Mouse (Mus musculus) lung, postnatal 25 days (tissue): Measurements from ENCODE around the gene Ccdc88b.

ENCODE experiments used
- DNase-seq: peaks from one replicate; pipeline ENCODE4 v3.0.0; 2022; ENCODE audit warnings: low spot score

The Ccdc88b gene

DNA sequence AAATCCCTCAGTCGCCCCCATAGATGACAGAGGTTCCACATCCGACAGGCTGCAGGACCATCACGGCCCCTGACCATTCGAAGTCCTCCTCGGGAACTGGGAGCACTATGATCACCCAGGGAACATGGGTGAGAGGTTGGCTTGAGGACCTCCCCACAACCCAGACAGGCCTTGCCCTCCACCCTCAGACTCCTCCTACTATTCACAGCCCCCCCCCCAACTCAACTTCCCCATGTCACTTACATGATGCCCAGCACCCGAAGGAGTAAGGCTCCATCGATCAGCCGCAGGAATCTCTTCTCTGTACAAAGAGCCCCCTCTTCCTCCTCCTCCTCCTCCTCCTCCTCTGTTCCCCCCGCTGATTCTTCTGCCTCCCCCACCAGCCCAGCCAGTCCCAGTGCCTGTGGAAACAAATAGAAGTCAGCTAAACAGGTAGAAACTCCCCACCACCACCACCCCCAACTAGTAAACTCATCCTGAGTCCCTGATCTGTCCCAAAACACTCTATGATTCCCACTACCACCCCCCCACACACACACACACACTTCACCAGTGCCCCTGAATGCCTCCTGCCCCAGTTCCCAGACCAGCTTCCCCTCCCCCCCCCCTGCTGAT lies 513 bp downstream of the Ccdc88b start:
- DNase-seq = no peak

GRCm38 (mm10) chr19:6857003-6857360 lies 1.0 kb downstream of the Ccdc88b start:
- DNase-seq = no peak

- no peak for DNase-seq
Observed at GRCm38 (mm10) chr19:6856281-6857002, 1.6 kb downstream of the Ccdc88b start.

DNA sequence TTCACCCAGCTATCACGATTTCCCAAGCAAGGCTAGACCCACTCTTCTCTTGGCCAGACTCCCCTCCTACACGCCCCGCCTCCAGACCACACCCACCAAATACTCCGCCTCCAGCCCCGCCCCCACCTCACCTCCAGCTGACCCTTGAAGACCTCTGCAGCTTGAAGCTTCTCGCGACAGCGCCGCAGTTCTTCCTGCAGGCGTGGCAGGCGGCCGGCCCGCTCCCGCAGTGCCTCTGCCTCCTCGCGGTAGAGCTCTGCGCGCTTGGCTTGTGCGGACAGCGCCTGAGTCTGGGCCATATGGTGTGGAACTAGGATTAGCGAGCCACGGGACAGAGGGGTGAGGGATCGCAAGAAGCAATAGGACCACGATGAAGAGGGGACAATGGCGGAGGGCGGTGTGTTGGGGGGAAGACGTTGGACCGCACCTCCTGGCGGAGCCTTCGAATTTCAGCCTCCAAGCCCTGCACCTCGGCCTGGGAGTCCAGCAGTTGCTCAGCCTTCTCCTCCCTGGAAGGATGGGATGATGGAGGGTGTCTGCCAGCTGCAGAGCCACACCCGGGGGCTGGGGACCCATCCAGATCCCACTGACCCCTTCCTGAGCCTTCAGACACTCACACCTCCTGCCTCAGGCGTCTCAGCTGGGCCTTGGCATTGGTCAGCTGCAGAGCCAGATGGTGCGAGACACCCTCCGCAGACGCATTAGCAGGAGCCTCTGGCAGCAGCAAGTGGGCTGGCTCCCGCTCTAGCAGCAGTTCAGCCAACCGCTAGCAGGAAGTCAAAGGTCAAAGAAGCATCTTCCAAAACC lies 2.6 kb downstream of the Ccdc88b start:
- no peak for DNase-seq

DNA sequence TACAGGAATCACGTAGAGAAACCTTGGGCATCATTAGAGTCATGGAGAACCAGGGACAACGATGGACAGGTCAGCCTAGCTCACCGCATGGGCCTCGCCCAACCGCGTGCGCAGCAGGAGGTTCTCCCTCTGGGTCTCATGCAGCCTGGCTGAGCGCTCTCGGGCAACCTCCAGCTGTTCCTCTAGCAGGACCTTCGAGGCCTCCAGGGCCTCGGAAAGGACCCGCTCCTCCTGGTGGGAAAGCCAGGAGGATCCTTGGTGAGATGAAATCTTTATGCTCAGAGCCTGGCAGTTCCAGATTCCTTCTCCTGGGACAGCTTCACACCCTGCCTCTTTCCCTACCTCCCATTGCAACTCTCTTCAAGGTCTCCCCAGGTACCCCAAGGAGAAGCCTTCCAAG lies 3.4 kb downstream of the Ccdc88b start:
- no peak for DNase-seq

DNA sequence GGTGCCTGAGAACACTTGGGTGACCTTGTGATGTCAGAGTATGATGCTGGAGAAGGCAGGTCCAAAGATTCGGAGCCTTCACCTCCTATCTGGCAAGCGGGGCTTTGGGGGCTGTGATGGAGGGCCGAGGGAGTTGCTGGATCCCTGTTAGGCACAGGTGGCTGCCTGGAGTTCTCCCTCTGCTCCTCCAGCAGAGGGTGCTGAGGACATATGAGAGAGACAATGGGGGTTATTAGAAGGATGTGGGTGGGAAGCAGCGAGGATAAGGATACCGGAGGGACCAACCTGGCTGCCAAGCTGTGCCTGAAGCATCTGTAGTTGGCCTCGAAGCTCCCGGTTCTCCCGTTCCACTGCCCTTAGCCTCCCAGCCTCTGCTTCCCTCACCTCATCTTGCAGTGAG lies 4.1 kb downstream of the Ccdc88b start:
- no peak for DNase-seq

- no peak for DNase-seq
Observed at GRCm38 (mm10) chr19:6852393-6853305, 5.4 kb downstream of the Ccdc88b start.

DNA sequence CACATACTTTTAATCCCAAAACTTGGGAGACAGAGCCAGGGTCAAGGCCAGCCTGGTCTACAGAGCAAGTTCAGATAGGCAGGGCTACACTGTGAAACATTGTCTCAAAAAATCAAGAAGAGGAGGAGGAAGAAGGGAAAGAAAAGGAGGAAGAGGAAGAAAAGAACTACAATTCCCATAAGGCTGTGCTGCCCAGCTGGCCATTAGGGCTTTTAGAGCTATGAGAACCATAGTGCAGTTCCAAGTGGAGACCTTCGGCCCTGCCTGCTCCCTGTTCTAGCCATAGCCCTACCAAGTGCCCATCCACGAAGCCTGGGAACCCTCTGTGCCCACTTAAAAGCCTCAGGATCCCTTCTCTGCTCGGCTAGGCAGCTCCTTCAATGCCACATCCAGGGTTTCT lies 6.5 kb downstream of the Ccdc88b start:
- no peak for DNase-seq

GRCm38 (mm10) chr19:6849506-6850068 lies 8.4 kb downstream of the Ccdc88b start:
- no peak for DNase-seq

- DNase-seq = no peak
Observed at GRCm38 (mm10) chr19:6847841-6848517, 10.0 kb downstream of the Ccdc88b start.

- DNase-seq = no peak
Observed at GRCm38 (mm10) chr19:6846050-6846449, 12.0 kb downstream of the Ccdc88b start.

DNA sequence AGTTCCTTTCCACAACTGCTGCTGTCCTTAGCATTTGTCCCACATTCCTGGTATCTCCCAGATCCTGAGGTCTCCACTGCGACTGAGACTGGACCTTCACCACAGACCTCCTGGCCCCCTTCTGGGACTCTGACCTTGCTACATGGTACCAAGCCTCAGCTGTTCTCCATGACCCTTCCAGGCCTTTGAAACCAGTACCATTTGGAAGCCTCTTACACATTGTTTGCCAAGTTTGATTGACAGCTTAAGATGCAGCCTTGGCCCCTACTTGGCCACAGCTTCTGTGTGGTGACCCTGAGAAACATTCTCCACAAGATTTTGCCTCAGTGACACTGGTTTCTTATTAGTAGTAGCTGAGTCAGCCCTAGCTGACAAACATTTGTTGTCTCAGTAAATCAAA lies 15.7 kb downstream of the Ccdc88b start:
- no peak for DNase-seq

DNA sequence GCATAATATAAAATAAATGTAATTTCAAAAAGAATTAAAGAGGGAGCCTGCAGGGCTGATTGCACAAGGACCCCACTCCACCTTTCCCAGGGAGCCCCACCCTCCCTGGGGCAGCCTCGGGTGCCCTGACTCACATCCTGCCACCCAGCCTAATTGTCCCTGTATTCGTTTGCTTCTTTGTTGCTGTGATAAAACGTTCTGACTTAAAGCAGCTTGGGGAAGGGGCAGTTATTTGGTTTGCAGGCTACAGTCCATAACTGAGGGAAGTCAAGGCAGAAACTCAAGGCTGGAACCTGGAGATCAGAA lies 16.8 kb downstream of the Ccdc88b start:
- no peak for DNase-seq

GRCm38 (mm10) chr19:6840475-6841291 lies 17.3 kb downstream of the Ccdc88b start, which contains the start of gene Rps6ka4:
Gene Rps6ka4, minus strand, starts transcription at chr19:6840636.
- DNase-seq = peak; percentile 71

DNA sequence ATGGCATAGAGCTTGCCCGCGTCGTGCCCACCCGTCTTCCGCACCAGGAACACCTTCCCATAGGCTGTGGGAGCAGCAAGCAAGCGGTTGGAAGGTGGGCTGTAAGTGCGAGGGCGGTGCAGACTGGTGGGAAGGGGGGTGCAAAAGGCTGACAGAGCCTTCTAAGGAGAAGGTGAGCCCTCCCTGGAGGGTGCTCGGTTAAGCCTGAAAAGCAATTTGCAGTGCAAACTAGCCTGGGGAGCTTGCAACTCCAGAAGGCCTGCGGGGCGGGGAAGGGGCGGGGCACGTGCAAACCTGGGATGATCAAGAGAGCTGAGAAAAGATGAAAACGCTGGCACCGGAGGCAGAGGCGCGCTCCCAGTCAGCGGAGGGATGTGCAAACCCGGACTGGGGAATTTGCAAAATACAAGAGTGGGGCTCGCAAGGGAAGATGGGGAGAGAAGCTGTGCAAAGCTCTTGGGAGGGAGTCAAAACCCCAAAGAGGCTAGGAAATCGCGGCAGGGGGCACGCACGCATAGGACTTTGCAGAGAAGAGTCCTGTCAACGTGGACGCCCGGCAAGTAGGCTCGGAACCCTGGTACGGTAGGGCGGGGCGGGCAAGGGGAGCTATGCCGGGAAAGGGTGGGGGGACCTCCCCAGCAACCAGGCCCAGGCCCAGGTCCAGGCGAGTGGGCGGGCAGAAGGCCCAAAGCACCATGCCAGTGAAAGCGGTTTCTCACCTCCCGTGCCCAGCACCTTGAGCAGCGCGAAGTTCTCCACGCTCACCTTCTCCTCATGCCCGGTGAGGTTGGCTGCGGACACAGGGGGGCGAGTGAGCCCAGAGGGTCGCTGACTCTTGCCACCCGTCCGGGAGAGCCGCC lies 18.2 kb downstream of the Ccdc88b start:
- DNase-seq = no peak

GRCm38 (mm10) chr19:6832363-6832762 lies 25.6 kb downstream of the Ccdc88b start:
- DNase-seq = no peak

GRCm38 (mm10) chr19:6831331-6831730 lies 26.7 kb downstream of the Ccdc88b start:
- no peak for DNase-seq

- DNase-seq = no peak
Observed at GRCm38 (mm10) chr19:6830556-6831316, 27.3 kb downstream of the Ccdc88b start.
